Mouse (Mus musculus) olfactory bulb, adult 2 months (tissue): ENCODE measurements around the gene Fbl. TPM values are rescaled to one million over a fixed set of nuclear protein-coding genes. Genes with fewer than 3 reads are reported as not detected.

Experiments
- H3K27ac ChIP-seq: fragments of 200-500 bp; 2 replicates; pipeline ENCODE4 v1.5.1; 2012; ENCODE audit warnings: low read depth, low read length; ENCODE audit not compliant: insufficient read depth
- H3K4me1 ChIP-seq: fragments of 200-500 bp; 2 replicates; pipeline ENCODE4 v1.6.1; 2012; ENCODE audit warnings: low read length; ENCODE audit not compliant: control insufficient read depth, insufficient read depth
- H3K4me3 ChIP-seq: fragments of 200-500 bp; 2 replicates; pipeline ENCODE4 v1.5.1; 2012; ENCODE audit warnings: mild to moderate bottlenecking, low read depth, low read length, moderate library complexity; ENCODE audit not compliant: insufficient read depth
- CTCF ChIP-seq: fragments of 200-500 bp; IDR thresholded peaks from 2 replicates; pipeline ENCODE4 v1.5.1; 2012; ENCODE audit warnings: low read depth, mild to moderate bottlenecking, low read length, moderate library complexity; ENCODE audit not compliant: insufficient read depth
- POLR2A ChIP-seq: fragments of 200-500 bp; IDR thresholded peaks from 2 replicates; pipeline ENCODE4 v1.6.1; 2012; ENCODE audit warnings: mild to moderate bottlenecking, low read depth, low read length, moderate library complexity; ENCODE audit not compliant: insufficient read depth
- WGBS: fragments of 180-500 bp; shearing (Covaris S2); methylation state at CpG from one replicate; pipeline ENCODE4 v1.1.7; 2018; 5-methylcytosine and 5-hydroxymethylcytosine counted together
- polyA plus RNA-seq: library from polyadenylated mRNA; stranded (reverse); fragments of >200 nt; gene quantifications from 2 replicates; pipeline ENCODE4 v1.2.4, GENCODE M21; 2012; ENCODE audit warnings: low replicate concordance; ENCODE audit not compliant: missing spikeins, insufficient read depth, insufficient read length

The Fbl gene
- polyA plus RNA-seq, 1 experiment = not detected

DNA sequence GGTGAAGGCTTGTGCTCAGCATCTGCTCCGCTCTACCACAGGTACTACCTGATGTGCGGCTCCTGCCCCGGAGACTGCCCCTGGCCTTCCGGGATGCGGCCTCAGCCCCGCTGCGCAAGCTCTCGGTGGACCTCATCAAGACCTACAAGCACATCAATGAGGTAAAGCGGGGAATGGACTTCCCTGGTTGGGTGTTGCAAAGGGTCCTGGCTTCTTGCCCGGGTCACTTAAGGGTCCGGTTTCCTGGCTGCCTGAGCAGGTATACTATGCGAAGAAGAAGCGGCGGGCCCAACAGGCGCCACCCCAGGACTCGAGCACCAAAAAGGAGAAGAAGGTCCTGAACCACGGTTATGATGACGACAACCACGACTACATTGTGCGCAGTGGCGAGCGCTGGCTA is 12.8 kb downstream of the Fbl start:
- peaks cover 13% of the 10 kb centered on the region for H3K4me1 ChIP-seq
- H3K4me3 ChIP-seq = no peak overlapping the region
- 95% methylated on average over 22 of the region's 22 CpGs for WGBS
- no peak overlapping the region for H3K27ac ChIP-seq
- no peak for TF ChIP-seq CTCF

DNA sequence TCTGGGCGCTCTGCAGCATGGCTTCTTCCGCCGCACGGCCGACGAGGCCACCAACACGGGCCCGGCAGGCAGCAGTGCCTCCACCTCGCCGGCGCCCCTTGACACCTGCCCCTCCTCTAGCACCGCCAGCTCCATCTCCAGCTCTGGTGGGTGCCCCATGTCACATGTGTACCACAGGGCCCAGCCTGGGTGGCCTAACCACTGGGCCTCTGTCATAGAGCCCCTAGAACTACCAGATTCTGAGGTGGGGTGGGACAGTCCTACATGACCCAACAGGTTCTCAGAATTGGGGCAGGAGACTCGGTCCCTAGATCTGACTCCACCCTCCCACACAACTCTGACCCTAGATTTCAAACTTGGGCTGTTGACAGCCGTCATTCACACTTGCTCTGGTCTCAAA is 16.4 kb downstream of the Fbl start:
- no peak overlapping the region for H3K27ac ChIP-seq
- H3K4me3 ChIP-seq = no peak overlapping the region
- no peak for TF ChIP-seq POLR2A
- no peak for TF ChIP-seq CTCF
- H3K4me1 ChIP-seq = peaks cover 8% of the 10 kb centered on the region
- WGBS = 92% methylated on average over 14 of the region's 14 CpGs

DNA sequence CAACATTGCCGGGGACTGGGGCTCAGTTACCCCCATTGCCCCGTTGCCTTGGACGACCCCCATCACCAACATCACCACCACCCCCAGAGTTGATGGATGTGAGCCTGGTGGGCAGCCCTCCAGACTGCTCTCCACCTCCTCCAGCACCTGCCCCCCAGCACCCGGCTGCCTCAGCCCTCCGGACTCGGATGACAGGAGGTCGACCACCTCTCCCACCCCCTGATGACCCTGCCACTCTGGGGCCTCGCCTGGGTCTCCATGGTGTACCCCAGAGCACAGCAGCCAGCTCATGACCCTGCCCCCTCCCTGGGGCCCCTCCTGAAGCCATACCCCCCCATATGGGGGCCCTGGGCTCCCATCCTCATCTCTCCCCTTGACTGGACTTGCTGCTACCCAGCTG is 17.1 kb downstream of the Fbl start:
- H3K4me1 ChIP-seq = peaks cover under 1% of the 10 kb centered on the region
- 89% methylated on average over 8 of the region's 8 CpGs for WGBS
- no peak for TF ChIP-seq CTCF
- no peak for TF ChIP-seq POLR2A

DNA sequence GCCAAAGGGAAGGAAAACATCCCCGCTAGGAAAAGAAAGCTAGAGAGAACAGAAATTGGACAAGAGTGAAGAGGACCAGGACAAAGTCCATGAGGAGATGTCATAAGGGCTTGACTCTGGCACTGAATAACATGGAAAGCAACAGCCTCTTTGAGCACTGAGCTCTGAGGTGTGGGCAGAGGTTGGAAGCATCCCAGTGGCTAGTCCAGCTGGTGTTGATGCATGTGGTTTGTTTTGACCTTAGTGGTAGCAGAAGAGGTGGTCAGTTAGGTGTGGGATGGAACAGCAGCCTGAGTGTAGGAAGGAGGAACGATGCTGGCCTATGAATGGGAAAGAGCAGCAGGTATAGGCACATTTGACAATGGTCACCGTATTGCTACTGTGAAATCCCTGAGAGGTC is 22.0 kb downstream of the Fbl start:
- TF ChIP-seq POLR2A = no peak
- no peak for TF ChIP-seq CTCF

More for the DNA sequence above, 17.1 kb downstream of the Fbl start:
- Histone ChIP-seq H3K27ac (no peak overlapping the region), H3K4me3 (no peak overlapping the region)

DNA sequence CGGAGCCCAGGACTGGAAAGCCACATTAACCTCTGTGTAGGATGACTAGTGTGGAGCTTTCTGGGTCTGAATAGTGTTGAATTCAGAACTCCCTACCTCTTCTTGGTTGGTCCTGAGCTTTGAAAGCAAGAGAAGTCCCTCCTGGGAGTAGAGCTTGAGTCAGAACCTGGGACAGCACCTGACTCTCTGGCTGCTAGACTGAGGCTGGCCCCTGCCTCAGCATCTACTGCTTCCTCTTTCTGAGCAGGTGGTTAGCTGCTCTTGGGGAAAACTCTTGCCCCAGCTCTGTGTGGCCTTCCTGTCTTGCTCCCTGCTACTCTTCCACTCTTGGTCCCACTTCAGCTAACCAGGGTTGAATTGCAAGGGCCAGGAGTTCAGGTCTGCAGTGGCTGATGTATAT is 22.4 kb downstream of the Fbl start:
- Histone ChIP-seq H3K4me3 (no peak overlapping the region), H3K4me1 (no peaks in the 10 kb centered on the region; the same call in 1 of the 2 replicates), H3K27ac (no peak overlapping the region)
- TF ChIP-seq POLR2A = no peak
- no peak for TF ChIP-seq CTCF
- 96% methylated on average over 1 of the region's 1 CpGs for WGBS

More for the DNA sequence above, 22.0 kb downstream of the Fbl start:
- Histone ChIP-seq H3K4me3 (no peak overlapping the region), H3K27ac (no peak overlapping the region), H3K4me1 (no peaks in the 10 kb centered on the region; the same call in 1 of the 2 replicates)
- WGBS = 93% methylated on average over 3 of the region's 3 CpGs

DNA sequence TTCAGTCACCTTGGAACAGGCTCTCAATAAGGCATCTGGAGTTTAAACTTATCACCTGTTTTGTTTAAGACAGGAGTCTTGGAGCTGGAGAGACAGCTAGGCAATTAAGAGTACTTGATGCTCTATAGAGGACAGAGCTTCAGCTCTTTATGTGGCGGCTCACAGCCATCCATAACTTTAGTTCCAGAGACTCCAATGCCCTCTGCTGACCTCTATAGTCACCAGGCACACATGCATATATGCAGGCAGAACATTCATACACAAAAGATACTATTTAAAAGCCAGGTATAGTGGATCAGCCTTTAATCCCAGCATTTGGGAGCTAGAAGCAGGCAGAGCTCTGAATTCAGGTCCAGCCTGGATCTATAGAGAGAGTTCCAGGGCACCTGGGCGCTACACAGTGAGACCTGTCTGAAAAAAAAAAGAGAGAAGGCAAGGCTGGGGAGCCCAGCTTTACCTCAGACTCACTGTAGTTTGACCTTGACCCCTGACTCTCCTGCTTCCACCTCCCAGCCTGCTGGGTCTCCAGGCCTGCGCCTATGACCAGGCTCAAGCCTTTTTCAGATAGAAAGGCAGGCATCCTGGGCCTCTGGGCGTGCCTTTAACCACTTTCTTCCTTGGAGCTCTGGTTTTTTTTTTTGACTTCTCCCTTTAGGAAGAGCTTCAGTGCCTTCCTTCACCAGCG is 26.0 kb downstream of the Fbl start:
- 86% methylated on average over 5 of the region's 5 CpGs for WGBS
- no peak overlapping the region for H3K4me3 ChIP-seq
- no peaks in the 10 kb centered on the region; the same call in 1 of the 2 replicates for H3K4me1 ChIP-seq
- TF ChIP-seq POLR2A (no peak), CTCF (no peak)
- no peak overlapping the region for H3K27ac ChIP-seq

DNA sequence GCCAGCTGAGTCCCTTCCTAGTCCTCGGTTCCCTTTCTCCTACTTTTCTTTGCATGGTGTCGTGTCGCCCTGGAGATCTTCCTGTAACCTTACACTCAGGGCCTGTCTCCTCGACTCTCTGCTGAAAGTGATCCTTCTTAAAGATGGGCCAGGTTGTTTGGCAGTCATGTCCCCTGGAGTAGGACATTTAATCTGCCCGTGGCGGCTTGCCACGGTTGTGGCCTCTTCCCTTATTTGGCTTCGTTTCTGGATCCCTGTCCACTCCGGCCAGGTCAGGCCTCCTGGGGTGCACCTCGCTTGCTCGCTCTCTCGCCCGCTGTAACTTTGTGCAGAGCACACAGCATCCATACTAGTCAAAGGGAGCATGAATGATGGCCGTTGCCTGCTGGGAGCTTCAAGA is 27.0 kb downstream of the Fbl start:
- Histone ChIP-seq H3K4me1 (no peaks in the 10 kb centered on the region; the same call in 1 of the 2 replicates), H3K27ac (no peak overlapping the region), H3K4me3 (no peak overlapping the region)
- WGBS = 73% methylated on average over 14 of the region's 14 CpGs
- TF ChIP-seq POLR2A = no peak
- TF ChIP-seq CTCF = no peak

DNA sequence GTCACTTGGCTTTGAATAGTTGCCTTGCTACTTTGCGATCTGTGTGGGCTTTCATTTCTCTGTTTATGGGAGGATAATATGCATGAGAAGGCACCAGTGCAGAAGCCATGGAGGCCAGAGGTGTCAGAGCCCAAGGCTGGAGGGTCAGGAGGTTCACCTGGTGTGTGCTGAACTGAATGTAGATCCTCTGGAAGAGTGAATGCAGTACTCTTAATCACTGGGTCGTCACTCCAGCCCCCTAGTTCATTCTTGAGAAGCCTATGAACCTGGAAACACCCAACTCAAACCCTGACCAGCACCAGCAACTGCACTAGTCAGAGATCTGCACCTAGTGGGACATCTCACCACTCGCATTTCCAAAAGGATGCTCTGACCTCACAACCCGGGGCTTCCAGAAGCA is 29.5 kb downstream of the Fbl start:
- Histone ChIP-seq H3K27ac (no peak overlapping the region), H3K4me1 (no peaks in the 10 kb centered on the region), H3K4me3 (no peak overlapping the region)
- 69% methylated on average over 4 of the region's 4 CpGs for WGBS
- TF ChIP-seq POLR2A (no peak), CTCF (no peak)

DNA sequence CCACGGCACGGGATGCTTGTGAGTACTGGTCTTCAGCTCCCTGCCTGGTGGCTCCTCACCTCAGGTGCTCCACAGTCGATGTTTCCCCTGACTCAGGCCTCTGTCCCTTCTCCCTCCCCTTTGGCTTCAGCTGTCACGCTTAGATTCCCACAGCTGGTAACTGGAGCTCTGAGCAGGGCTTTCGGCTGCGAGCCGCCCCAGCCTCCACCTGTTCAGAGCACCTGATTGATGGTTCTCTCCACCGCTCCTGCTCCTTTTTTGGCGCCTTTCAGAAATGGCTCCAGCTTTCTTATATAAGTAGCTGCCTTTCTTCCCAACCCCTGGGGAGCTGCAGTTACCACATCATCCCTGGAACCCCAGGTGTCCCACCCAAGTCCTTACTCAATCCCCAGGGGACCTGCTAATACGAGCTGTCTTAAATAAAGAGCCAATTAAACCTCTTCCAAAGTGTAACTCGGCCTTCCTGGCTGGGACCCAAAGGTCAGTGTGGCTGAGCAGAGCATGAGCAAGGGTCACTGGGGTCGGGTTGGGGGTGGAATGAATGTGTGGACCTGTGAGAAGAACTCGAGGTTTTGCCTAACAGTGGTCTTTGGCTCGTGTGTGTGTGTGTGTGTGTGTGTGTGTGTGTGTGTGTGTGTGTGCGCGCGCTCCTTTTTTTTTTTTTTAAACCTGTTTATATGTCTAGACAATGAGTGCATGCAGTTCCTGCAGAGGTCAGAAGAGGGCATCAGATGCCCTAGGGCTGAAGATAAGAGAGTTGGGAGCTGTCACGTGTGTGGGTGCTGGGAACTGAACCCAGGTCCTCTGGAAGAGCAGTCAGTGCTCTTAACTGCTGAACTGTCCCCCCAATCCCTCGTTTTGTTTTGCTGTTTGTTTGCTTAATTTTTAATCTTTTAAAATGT is 33.9 kb downstream of the Fbl start:
- TF ChIP-seq POLR2A (no peak), CTCF (no peak)
- Histone ChIP-seq H3K4me1 (no peaks in the 10 kb centered on the region), H3K4me3 (no peak overlapping the region), H3K27ac (no peak overlapping the region)
- WGBS = 62% methylated on average over 19 of the region's 19 CpGs
